Mouse (Mus musculus): ENCODE measurements around the gene Unc5c. TPM values are rescaled to one million over a fixed set of nuclear protein-coding genes. Genes with fewer than 3 reads are reported as not detected.

Gene Unc5c
- total RNA-seq, 2 experiments from 2014 or later, result 37.1 to 37.3 TPM

DNA sequence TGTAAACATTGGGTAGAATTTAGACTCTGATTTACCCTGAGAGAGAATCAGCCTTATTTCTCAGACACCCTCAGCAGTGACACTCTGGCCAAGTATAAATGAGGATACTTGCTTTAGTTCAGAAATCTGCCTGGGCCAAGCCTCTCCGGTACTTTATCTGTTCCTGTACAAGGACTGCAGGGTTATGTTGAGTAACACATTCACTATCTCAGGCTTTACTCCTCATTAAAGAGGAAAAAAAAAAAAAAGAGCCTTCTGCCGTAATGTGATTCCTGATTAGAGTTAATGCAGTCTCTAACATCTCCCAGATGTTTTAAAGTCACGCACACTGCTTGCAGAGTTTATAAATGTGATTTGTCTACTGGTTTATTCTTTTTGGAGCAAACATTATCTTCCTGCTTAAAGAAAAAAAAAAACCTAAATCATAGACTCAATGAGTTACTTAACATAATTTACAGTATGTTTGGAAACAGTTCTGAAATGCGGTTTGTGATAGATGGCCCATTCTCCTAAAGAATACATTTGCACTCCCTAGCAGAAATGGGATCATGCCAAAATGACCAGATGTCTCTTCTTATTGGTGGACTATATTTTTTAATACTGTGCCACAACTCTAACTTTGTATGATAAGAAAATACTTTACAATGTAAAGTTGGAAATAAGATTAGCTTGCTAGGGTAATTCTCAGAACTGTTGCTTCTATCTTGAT, 33.5 kb downstream of the Unc5c start:
- DNase-seq (ENCODE audit: extremely low spot score in 1 of 2, low spot score in 2 of 2), result no peak
- intact Hi-C loops (cut with DNase I), result no loop called here

DNA sequence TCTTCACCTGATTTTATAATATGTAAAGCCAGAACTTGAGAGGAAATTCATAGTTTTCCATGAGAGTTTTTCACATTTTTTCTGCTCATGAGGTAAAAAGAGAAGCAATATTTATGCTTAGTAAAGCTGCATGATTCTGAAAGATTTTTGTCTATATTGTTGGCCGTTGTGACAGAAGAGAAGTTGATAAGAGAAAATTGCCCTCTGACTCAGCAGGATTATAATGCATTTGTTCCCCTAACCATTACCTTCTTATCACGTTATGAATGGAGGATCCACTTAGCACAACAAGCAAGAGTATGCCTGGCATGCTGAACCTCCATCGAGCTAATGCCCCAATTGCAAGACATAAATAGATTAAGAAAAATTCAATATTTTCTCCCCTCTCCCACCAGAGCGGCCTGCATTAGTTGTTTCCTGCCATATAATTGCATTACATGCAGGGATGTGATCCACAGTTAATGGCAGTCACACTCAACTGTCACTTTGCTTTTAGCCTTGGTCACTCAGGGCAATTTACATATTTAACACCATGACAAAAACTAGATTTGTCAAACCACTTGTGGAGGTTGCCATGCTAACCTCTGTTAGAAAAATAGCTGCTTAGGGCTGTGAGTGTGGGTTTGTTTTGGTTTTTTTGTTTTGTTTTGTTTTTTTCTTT, 37.0 kb downstream of the Unc5c start:
- DNase-seq (ENCODE audit: extremely low spot score in 1 of 2, low spot score in 2 of 2), result no peak
- intact Hi-C loops (cut with DNase I), result no loop called here

GRCm38 (mm10) chr3:141503331-141503730, 38.3 kb downstream of the Unc5c start:
- DNase-seq (ENCODE audit: extremely low spot score in 1 of 2, low spot score in 2 of 2), result no peak

GRCm38 (mm10) chr3:141509772-141510171, 44.8 kb downstream of the Unc5c start:
- intact Hi-C loops (cut with DNase I), result no loop called here

More at GRCm38 (mm10) chr3:141503331-141503730, 38.3 kb downstream of the Unc5c start:
- intact Hi-C loops (cut with DNase I), result no loop called here

DNA sequence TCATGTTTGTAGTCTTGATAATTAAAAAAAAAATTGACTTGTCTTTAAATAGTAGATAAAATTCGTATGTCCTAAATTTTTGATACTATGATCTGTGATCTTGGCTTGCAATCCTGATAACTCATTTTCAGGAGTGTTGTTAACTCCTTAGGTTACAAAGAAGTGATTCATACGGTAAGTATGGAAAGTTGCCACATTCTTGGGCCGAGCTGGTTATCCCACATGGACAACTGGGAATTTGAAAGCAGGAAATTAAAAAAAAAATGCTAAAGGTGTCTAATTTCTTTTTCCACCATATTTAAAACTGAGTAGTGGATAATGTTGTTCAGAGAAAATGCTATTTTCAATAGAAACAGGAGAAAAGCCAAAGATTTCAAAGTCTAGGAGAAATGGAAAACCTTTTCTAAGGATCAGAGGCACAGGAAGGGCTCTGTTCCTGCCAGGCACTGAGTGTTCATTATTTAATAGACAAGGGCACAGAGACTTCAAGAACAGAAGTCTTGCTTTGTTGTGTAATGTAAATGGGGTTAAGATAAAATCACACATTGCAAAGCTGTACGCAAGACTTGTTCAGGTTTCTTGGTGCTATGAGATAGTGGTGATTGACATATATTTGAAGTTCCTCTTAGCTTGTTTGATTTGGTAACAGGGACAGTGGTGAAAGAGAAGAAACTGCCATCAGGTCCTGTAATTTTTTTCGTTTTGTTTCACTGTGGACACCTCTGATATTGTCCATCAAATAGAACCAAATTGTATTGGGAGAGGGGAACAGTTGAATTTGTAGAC, 46.4 kb downstream of the Unc5c start:
- DNase-seq (ENCODE audit: extremely low spot score in 1 of 2, low spot score in 2 of 2), result no peak
- intact Hi-C loops (cut with DNase I), result no loop called here

More at GRCm38 (mm10) chr3:141509772-141510171, 44.8 kb downstream of the Unc5c start:
- no peak for DNase-seq (ENCODE audit: extremely low spot score in 1 of 2, low spot score in 2 of 2)

- intact Hi-C loops (cut with DNase I), result no loop called here
- DNase-seq (ENCODE audit: extremely low spot score in 1 of 2, low spot score in 2 of 2), result no peak
These were observed 63.7 kb downstream of the Unc5c start for GRCm38 (mm10) chr3:141528751-141529150.

- DNase-seq (ENCODE audit: extremely low spot score in 1 of 2, low spot score in 2 of 2), result no peak
- intact Hi-C loops (cut with DNase I), result no loop called here
These were observed 64.6 kb downstream of the Unc5c start for GRCm38 (mm10) chr3:141529599-141529998.

- intact Hi-C loops (cut with DNase I), result no loop called here
- DNase-seq (ENCODE audit: extremely low spot score in 1 of 2, low spot score in 2 of 2), result no peak
These were observed 68.8 kb downstream of the Unc5c start for GRCm38 (mm10) chr3:141533861-141534260.

DNA sequence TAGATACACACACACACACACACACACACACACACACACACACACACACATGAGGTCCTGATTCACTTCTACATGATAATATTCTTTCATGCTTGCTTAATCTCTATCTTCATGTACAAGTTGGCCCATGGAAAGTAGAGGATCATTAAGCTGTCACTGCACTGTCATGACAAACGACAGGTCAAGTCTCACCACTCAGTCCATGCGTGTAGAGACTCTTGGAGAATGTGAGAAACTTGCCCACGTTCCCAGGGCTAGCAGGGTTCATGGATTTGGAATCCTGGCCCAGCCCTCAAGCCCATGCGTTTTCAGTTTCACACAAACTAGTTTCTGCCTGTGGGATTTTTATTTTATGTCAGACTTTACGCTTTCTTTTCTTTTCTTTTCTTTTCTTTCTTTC, 71.8 kb downstream of the Unc5c start:
- DNase-seq (ENCODE audit: extremely low spot score in 1 of 2, low spot score in 2 of 2), result no peak
- intact Hi-C loops (cut with DNase I), result no loop called here

DNA sequence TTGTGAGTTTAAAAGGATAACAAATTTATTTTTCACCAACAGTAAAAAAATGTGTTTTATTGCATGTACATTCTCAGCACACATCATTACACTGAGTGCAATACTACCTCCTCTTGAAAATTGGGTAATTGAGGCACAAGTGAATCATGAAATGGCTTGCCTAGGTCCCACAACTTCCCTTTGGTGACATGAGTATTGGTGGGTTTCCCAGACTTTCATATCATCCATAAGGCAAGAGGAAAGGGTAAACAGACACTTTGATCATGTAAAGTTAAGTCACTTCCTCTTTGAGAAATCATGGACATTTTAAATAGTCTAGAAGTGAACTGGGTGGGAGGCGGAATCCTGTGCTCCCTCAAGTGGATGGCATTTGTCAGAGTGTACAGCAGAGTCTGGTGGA, 73.1 kb downstream of the Unc5c start:
- no peak for DNase-seq (ENCODE audit: extremely low spot score in 1 of 2, low spot score in 2 of 2)

GRCm38 (mm10) chr3:141540749-141541148, 75.7 kb downstream of the Unc5c start:
- intact Hi-C loops (cut with DNase I), result no loop called here

More for the DNA sequence above, 73.1 kb downstream of the Unc5c start:
- intact Hi-C loops (cut with DNase I), result no loop called here

GRCm38 (mm10) chr3:141547341-141547814, 82.4 kb downstream of the Unc5c start:
- intact Hi-C loops (cut with DNase I), result no loop called here
- DNase-seq (ENCODE audit: extremely low spot score in 1 of 2, low spot score in 2 of 2), result no peak

More at GRCm38 (mm10) chr3:141540749-141541148, 75.7 kb downstream of the Unc5c start:
- no peak for DNase-seq (ENCODE audit: extremely low spot score in 1 of 2, low spot score in 2 of 2)

DNA sequence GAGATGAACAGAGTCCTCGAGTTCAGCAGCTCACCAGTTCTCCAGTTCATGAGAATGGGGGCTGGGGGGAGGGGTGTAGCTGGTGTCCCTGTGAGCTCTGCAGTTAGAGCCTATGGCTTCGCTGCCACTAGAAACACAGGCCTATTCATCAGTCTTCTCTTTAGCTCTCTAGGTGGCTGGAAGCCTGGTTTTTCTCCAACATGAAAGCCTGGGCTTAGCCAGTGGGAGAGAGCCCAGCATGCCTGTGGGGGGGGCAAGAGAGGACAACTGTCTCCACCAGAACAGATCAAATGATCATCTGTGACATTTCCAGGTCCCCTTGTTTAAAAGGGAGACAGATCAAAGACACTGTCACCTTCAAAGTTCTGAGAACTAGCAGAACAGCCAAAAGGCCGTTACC, 84.6 kb downstream of the Unc5c start:
- DNase-seq (ENCODE audit: extremely low spot score in 1 of 2, low spot score in 2 of 2), result peak in 1 of 2 experiments; percentile 18
- intact Hi-C loops (cut with DNase I), result no loop called here

DNA sequence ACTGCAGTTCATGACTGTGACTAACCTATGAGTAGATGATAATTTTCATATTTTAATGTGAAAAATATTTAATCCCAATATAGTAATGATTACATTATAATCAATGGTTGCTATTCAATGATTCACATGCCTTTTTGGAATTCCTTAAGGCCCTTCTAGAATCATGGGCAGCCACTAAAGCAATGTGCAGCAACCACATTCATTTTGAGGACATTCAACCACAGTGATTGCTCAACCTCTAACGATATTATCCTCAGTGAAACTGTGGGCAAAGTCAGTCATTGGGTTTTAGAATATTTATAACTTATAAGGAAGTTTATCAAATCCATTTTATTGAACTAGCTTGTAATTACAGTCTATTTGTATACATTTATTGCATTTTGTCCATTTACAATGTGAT, 87.9 kb downstream of the Unc5c start:
- no peak for DNase-seq (ENCODE audit: extremely low spot score in 1 of 2, low spot score in 2 of 2)
- intact Hi-C loops (cut with DNase I), result no loop called here

- DNase-seq (ENCODE audit: extremely low spot score in 1 of 2, low spot score in 2 of 2), result no peak
- intact Hi-C loops (cut with DNase I), result no loop called here
These were observed 92.1 kb downstream of the Unc5c start for GRCm38 (mm10) chr3:141557072-141557471.

- no peak for DNase-seq (ENCODE audit: extremely low spot score in 1 of 2, low spot score in 2 of 2)
- intact Hi-C loops (cut with DNase I), result no loop called here
These were observed 110.2 kb downstream of the Unc5c start for GRCm38 (mm10) chr3:141575076-141575688.

DNA sequence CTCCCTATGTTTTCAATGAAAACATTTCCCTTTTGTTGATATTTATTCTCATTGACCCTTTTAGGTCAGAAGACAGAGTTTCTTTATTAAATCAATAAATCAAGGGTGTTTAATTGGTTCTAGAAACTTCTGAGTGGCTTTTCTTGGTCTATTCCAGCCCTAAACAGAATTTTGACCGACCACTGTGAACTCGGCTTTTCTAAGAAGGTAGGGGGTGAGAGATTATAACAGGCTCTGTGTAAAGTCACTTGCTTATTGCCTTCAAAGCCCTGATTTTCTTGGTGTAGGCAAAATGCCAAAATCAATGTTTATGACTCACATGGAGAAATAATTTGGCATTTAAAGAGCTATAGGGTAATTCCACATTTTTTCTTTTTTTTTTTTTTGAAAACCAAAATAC, 112.4 kb downstream of the Unc5c start:
- no peak for DNase-seq (ENCODE audit: extremely low spot score in 1 of 2, low spot score in 2 of 2)
- intact Hi-C loops (cut with DNase I), result no loop called here

DNA sequence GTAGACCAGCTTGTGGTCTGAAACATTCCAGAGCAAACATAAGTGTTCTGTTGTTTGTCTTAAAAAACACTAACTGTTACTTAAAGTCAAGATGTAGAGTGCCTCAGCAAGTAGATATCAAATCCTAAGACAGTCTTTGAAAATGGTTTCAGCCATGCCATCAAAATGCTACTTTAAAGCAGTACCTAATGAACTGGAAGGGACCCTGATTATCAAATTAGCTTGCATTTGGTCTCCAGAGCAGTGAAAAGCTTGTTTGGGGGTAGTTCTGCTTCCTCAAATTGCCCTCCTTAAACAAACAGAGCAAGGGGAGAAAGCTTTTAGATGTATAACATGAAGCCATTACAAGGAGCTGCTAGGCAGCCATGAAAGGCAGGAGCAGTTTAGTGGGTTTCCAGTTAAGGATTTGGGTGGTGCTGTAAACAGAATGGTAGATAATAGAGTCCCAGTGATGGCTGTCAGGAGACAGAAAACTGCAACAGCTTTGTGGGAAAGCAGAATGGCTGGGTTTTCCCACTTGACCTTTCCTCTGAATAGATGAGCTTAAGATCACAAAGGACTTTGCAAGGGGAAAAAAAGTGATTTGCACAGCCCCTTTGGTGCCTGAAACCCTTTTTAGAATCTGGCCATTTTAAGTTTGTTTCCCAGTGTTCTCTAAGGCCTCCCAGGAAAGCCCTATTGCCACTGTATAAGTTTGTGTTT, 116.3 kb downstream of the Unc5c start:
- intact Hi-C loops (cut with DNase I), result no loop called here
- DNase-seq (ENCODE audit: extremely low spot score in 1 of 2, low spot score in 2 of 2), result no peak

- intact Hi-C loops (cut with DNase I), result no loop called here
- no peak for DNase-seq (ENCODE audit: extremely low spot score in 1 of 2, low spot score in 2 of 2)
These were observed 116.8 kb downstream of the Unc5c start for GRCm38 (mm10) chr3:141581892-141582214.
